Mouse (Mus musculus): ENCODE data around the gene Lrrc75a. TPM values are rescaled to one million over a fixed set of nuclear protein-coding genes. Genes with fewer than 3 reads are reported as not detected.

The Lrrc75a gene
- polyA plus RNA-seq, 1 experiment from 2014 or later: 10.4 TPM

GRCm38 (mm10) chr11:62574703-62575085 lies 73.6 kb downstream of the Lrrc75a start:
- Histone ChIP-seq H3K9me3 (no peaks in the 10 kb centered on the region), H3K27ac (no peak overlapping the region), H3K4me2 (no peak overlapping the region), H3K27me3 (0 out of 2 replicates have a peak, but pooled peaks cover 4% of the 10 kb centered on the region), H3K4me3 (no peak overlapping the region), H3K9ac (no peak overlapping the region; the same call in 1 of the 2 replicates), H3K36me3 (0 out of 2 replicates have a peak, but pooled peaks cover 7% of the 10 kb centered on the region), H3K4me1 (replicated peaks) (peaks cover 15% of the 10 kb centered on the region)
- 87% methylated on average over 4 of the region's 4 CpGs for WGBS
- ATAC-seq (ENCODE audit: low FRiP score): no peak

DNA sequence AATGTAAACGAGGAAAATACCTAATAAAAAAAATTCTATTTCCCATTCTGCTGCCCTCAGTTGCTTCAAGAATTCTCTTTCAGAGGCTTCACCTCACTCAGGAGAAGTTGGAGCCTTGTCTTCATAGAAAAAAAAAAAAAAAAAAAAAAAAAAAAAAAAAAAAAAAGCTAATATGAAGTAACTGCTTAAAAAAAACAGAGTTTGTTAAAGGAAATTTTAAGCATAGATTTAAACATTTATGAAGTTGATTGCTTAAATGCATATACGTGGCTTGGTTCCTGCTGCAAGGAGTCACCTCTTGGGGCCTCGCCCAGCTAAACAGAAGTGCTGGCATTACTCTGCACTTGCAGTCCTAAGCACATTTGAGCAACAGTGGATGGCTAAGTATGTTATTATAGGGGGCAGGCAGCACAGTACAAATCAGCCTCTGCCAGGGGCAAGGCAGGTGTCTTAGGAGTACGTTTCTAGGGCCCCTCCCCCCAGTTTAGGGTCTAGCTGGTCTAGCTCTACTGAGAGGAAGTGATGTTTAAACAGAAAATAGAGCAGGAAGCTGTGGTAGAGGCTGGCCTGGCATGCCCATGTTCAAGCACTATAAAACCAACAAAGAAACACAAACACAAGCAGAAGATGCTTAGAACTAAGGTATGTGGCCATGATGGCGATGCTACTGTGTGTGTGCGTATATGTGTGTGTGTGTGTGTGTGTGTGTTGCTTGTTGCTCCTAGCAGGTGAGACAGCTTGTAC lies 74.2 kb downstream of the Lrrc75a start, which contains the start of gene Trpv2:
Gene Trpv2 (plus strand): TSS at position 528 of the 744 bp plus-strand sequence.
- H3K27me3 ChIP-seq: 0 out of 2 replicates have a peak, but pooled peaks cover 4% of the 10 kb centered on the region
- no peaks in the 10 kb centered on the region for H3K9me3 ChIP-seq
- 0 out of 2 replicates have a peak, but pooled peaks cover 7% of the 10 kb centered on the region for H3K36me3 ChIP-seq
- H3K4me3 ChIP-seq: peak within 1 kb of the TSS; percentile 57
- 81% methylated on average over 6 of the region's 6 CpGs for WGBS
- H3K4me1 ChIP-seq (replicated peaks): peaks cover 15% of the 10 kb centered on the region
- H3K27ac ChIP-seq: no peak within 1 kb of the TSS
- H3K9ac ChIP-seq: no peak within 1 kb of the TSS; the same call in 1 of the 2 replicates
- no peak for ATAC-seq (ENCODE audit: low FRiP score)
- H3K4me2 ChIP-seq: peak within 1 kb of the TSS; percentile 98

GRCm38 (mm10) chr11:62568300-62568699 lies 80.0 kb downstream of the Lrrc75a start:
- WGBS: 79% methylated on average over 3 of the region's 3 CpGs
- H3K27ac ChIP-seq: no peak overlapping the region
- H3K9ac ChIP-seq: no peak overlapping the region
- no peaks in the 10 kb centered on the region for H3K9me3 ChIP-seq
- ATAC-seq (ENCODE audit: low FRiP score): no peak
- no peak overlapping the region for H3K4me3 ChIP-seq
- no peaks in the 10 kb centered on the region for H3K4me1 ChIP-seq (replicated peaks)
- no peak overlapping the region for H3K4me2 ChIP-seq
- no peaks in the 10 kb centered on the region for H3K27me3 ChIP-seq
- no peaks in the 10 kb centered on the region for H3K36me3 ChIP-seq

DNA sequence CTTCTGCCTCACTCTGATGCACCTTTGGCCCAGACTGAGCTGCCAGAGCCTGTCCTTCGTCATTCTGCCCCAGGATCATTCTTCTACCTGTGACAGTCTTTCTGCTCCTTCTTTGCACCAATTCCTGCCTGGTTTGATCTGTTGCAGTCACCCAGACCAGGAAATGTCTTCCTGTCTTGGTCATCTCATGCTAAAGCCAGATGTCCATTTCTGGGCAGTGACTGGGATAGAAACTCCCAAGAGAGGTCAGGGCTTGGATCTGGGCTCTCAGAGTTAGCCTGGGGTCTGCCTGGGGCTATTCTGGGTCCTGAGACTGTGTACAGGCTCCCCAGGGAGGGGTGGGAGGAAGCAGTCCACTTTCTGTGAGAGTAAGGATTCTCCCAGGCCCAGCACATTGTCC lies 82.1 kb downstream of the Lrrc75a start:
- 71% methylated on average over 1 of the region's 1 CpGs for WGBS
- H3K4me1 ChIP-seq (replicated peaks): no peaks in the 10 kb centered on the region
- no peaks in the 10 kb centered on the region for H3K36me3 ChIP-seq
- H3K4me3 ChIP-seq: no peak overlapping the region
- H3K27ac ChIP-seq: no peak overlapping the region
- H3K4me2 ChIP-seq: no peak overlapping the region
- no peaks in the 10 kb centered on the region for H3K9me3 ChIP-seq
- no peaks in the 10 kb centered on the region for H3K27me3 ChIP-seq
- H3K9ac ChIP-seq: no peak overlapping the region
- no peak for ATAC-seq (ENCODE audit: low FRiP score)

DNA sequence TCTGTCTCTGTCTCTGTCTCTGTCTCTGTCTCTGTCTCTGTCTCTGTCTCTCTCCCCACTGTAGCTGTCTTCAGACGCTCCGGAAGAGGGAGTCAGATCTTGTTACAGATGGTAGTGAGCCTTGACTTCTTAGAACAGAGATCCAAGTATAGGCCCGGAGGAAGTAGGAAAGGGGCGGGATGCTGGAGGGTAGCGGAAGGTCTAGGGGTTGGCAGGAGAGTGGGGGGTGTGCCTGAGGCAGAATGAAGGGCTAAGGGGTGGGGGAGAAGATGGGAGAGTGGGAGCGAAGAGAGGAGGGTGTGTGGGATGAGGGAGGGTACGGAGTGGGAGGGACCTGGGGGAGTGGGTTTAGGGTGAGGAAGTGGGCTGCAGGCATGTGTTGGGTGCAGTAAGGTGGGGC lies 82.6 kb downstream of the Lrrc75a start:
- WGBS: 74% methylated on average over 7 of the region's 7 CpGs
- Histone ChIP-seq H3K4me2 (no peak overlapping the region), H3K27ac (no peak overlapping the region), H3K9ac (no peak overlapping the region), H3K36me3 (no peaks in the 10 kb centered on the region), H3K27me3 (no peaks in the 10 kb centered on the region), H3K4me1 (replicated peaks) (no peaks in the 10 kb centered on the region), H3K9me3 (no peaks in the 10 kb centered on the region), H3K4me3 (no peak overlapping the region)
- no peak for ATAC-seq (ENCODE audit: low FRiP score)

- Histone ChIP-seq H3K4me3 (no peak overlapping the region), H3K36me3 (no peaks in the 10 kb centered on the region), H3K9me3 (no peaks in the 10 kb centered on the region), H3K27me3 (no peaks in the 10 kb centered on the region), H3K9ac (no peak overlapping the region), H3K27ac (no peak overlapping the region), H3K4me1 (replicated peaks) (0 out of 2 replicates have a peak, but pooled peaks cover 3% of the 10 kb centered on the region), H3K4me2 (no peak overlapping the region)
- WGBS: 90% methylated on average over 2 of the region's 2 CpGs
- no peak for ATAC-seq (ENCODE audit: low FRiP score)
These were observed 84.7 kb downstream of the Lrrc75a start for GRCm38 (mm10) chr11:62563590-62563989.

DNA sequence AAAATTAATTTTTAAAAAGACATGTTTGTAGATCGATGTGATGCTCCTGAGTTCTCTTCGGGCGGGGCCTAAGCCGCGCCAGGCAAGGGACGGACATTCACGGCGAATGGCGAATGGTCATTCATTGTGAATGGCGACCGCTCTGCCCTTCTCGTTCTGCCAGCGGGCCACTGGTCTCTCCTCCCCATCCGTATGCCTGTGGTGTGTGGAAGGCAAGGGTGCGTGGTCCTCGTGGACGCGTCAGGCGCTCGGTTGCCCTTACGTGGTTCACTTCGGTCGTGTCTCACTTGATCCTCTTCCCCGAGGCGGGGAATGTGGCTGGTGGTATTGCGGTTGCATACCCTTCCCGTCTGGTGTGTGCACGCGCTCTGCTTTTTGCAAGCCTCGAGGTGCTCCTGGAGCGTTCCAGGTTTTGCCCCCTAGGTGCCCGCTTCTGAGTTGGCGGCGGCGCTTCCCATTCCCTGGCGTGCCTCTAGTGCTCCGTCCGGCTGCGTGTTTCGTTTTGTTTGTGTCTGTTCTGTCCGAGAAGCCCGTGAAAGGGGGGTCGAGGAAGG lies 87.8 kb downstream of the Lrrc75a start:
- ATAC-seq (ENCODE audit: low FRiP score): no peak
- WGBS: 32% methylated on average over 43 of the region's 43 CpGs
- Histone ChIP-seq H3K36me3 (no peaks in the 10 kb centered on the region), H3K9ac (peak overlapping the region; percentile 46; the same call in 1 of the 2 replicates), H3K27me3 (no peaks in the 10 kb centered on the region), H3K27ac (no peak overlapping the region), H3K9me3 (no peaks in the 10 kb centered on the region), H3K4me1 (replicated peaks) (peaks cover 9% of the 10 kb centered on the region), H3K4me2 (peak overlapping the region; percentile 56), H3K4me3 (peak overlapping the region; percentile 33)

- H3K4me2 ChIP-seq: no peak overlapping the region
- no peak for ATAC-seq (ENCODE audit: low FRiP score)
- H3K9me3 ChIP-seq: no peaks in the 10 kb centered on the region
- H3K4me1 ChIP-seq (replicated peaks): peaks cover 23% of the 10 kb centered on the region
- WGBS: 67% methylated on average over 6 of the region's 6 CpGs
- no peak overlapping the region for H3K4me3 ChIP-seq
- H3K36me3 ChIP-seq: peaks cover 5% of the 10 kb centered on the region
- no peak overlapping the region for H3K9ac ChIP-seq
- no peaks in the 10 kb centered on the region for H3K27me3 ChIP-seq
- no peak overlapping the region for H3K27ac ChIP-seq
These were observed 89.2 kb downstream of the Lrrc75a start for GRCm38 (mm10) chr11:62558961-62559646.

DNA sequence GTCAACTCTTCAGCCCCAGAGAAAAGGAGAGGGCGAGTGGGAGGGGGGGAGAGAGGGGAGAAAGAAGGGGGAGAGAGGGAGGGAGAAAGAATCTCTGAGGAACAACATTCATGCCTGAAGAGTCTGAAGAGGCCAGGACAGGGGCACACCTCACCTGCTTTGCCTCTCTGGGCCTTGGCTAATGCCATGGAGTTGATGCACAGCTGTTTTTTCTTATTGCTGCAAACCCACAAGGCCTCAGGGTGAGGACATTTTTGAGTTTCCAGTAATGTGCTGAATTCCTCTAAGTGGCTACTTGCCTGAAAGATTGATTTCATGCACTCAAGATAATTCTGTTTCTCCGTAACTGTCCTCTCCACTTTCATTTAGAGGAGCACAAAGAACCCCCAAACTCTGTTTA lies 90.2 kb downstream of the Lrrc75a start:
- no peak for ATAC-seq (ENCODE audit: low FRiP score)
- Histone ChIP-seq H3K9me3 (no peaks in the 10 kb centered on the region), H3K27ac (no peak overlapping the region), H3K4me1 (replicated peaks) (peaks cover 33% of the 10 kb centered on the region), H3K4me2 (no peak overlapping the region), H3K4me3 (no peak overlapping the region), H3K9ac (no peak overlapping the region), H3K36me3 (peaks cover 14% of the 10 kb centered on the region), H3K27me3 (no peaks in the 10 kb centered on the region)
- WGBS: 81% methylated on average over 2 of the region's 2 CpGs

DNA sequence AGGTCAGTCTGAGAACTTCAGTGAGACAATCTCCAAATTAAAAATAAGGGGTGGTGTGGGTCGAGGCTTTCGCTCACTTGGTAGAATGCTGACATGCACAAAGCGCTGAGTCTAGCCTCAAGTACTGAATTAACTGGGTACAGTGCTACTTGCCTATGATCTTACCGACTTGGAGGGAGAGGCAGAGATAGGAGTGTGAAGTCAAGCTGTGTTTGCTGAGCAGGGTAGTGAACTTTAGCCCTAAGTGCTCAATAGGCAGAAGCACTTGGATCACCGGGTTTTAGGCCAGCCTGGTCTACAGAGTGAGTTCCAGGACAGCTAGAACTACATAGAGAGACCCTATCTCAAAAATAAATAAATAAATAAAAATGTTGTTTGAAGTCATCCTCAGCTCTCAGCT lies 91.1 kb downstream of the Lrrc75a start:
- Histone ChIP-seq H3K9me3 (no peaks in the 10 kb centered on the region), H3K36me3 (peaks cover 16% of the 10 kb centered on the region), H3K4me3 (no peak overlapping the region), H3K27ac (no peak overlapping the region), H3K4me1 (replicated peaks) (peaks cover 34% of the 10 kb centered on the region), H3K4me2 (no peak overlapping the region), H3K9ac (no peak overlapping the region), H3K27me3 (no peaks in the 10 kb centered on the region)
- ATAC-seq (ENCODE audit: low FRiP score): no peak
- 69% methylated on average over 5 of the region's 5 CpGs for WGBS

DNA sequence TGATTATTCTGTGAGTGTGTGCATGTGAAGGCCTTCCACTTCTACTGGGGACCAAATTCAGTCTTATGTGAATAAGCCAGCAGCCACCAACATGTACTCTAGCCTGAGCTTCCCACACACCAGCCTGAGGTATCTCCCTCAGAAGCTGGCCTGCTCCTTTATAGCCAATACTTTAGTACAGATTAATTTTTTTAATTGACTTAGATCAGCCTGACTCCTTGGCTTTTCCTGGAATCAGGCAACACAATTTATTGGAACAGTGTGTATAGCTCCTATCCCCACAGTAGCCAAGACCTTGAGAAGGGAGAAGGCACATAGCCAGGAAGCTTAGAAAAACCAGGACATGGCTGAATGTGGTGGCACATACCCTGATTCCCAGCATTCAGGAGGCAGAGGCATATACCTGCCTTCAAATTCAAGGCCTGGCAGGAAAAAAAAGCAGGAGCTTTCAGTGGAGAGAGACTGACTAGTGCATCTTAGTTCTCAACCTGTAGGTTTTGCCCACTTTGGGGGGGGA lies 92.4 kb downstream of the Lrrc75a start:
- H3K4me3 ChIP-seq: 0 out of 2 replicates have a peak overlapping the region, but pooled peaks have one; percentile 58
- H3K9me3 ChIP-seq: no peaks in the 10 kb centered on the region
- H3K27me3 ChIP-seq: no peaks in the 10 kb centered on the region
- H3K4me1 ChIP-seq (replicated peaks): peaks cover 34% of the 10 kb centered on the region
- no peak overlapping the region for H3K9ac ChIP-seq
- H3K4me2 ChIP-seq: peak overlapping the region; percentile 99
- peaks cover 16% of the 10 kb centered on the region for H3K36me3 ChIP-seq
- H3K27ac ChIP-seq: no peak overlapping the region
- ATAC-seq (ENCODE audit: low FRiP score): no peak

- H3K9ac ChIP-seq: no peak overlapping the region
- H3K4me1 ChIP-seq (replicated peaks): peaks cover 31% of the 10 kb centered on the region
These were observed 93.3 kb downstream of the Lrrc75a start for GRCm38 (mm10) chr11:62554934-62555517.

More at GRCm38 (mm10) chr11:62554934-62555517, 93.3 kb downstream of the Lrrc75a start:
- Histone ChIP-seq H3K27ac (no peak overlapping the region), H3K27me3 (no peaks in the 10 kb centered on the region), H3K36me3 (peaks cover 16% of the 10 kb centered on the region), H3K4me3 (peak overlapping the region; percentile 58), H3K4me2 (peak overlapping the region; percentile 99), H3K9me3 (no peaks in the 10 kb centered on the region)
- no peak for ATAC-seq (ENCODE audit: low FRiP score)

Measured in hindbrain, embryonic 13.5 days (tissue).